Mouse (Mus musculus) small intestine, adult 2 months (tissue): ENCODE data around the gene Opn3.

ENCODE experiments used
- CTCF ChIP-seq: fragments of 200-500 bp; IDR thresholded peaks from 2 replicates; pipeline ENCODE4 v1.5.1; 2012; ENCODE audit warnings: low read depth, mild to moderate bottlenecking, control low read depth, inconsistent platforms, low read length, moderate library complexity, mixed read lengths; ENCODE audit not compliant: insufficient replicate concordance, insufficient read length; ENCODE audit errors: extremely low read depth
- POLR2A ChIP-seq: fragments of 200-500 bp; IDR thresholded peaks from 2 replicates; pipeline ENCODE4 v1.6.1; 2012; ENCODE audit warnings: low read depth, mild to moderate bottlenecking, control low read depth, inconsistent platforms, low read length, moderate library complexity

- TF ChIP-seq CTCF: no peak
- no peak for TF ChIP-seq POLR2A
Observed at GRCm38 (mm10) chr1:175691686-175692245, 810 bp downstream of the Opn3 start.
